12 mouse cellular contexts compared by ENCODE assay signal in genomic region chr8:47737120-47737519, GRCm38 (mm10). TPM values are rescaled to one million over a fixed set of nuclear protein-coding genes. Genes with fewer than 3 reads are reported as not detected.
A peak's percentile ranks its signal among the peaks of the same experiment; 100 is the strongest.
DNase-seq lines count a peak whose midpoint lies in the region; ATAC-seq and TF ChIP-seq lines count a peak whose summit lies in the region.
"Had no signal": no experiment of that assay in that cellular context is flagged by ENCODE, and none has a peak within 500 bp of the region (broad histone marks: within the 10 kb centered on the region; RNA-seq: fewer than 3 reads in every experiment).

No protein-coding gene starts in this region.

- no peaks in the 10 kb centered on the region for H3K27me3 ChIP-seq in heart, adult 2 months (ENCODE audit: control insufficient read depth, insufficient read depth, low read length)
- H3K27me3 ChIP-seq in forebrain, embryonic 16.5 days (replicated peaks; ENCODE audit: control insufficient read depth, insufficient read depth, low read length) = no peaks in the 10 kb centered on the region
- no peaks in the 10 kb centered on the region for H3K27me3 ChIP-seq in midbrain, embryonic 16.5 days (ENCODE audit: control insufficient read depth, insufficient read depth, low read depth, low read length)
- H3K27me3 ChIP-seq: liver, embryonic 13.5 days had no signal

- H3K79me2 ChIP-seq in heart, adult 2 months (replicated peaks; ENCODE audit: control insufficient read depth, insufficient read depth, low read length) = no peaks in the 10 kb centered on the region

- TF ChIP-seq EP300 in heart, adult 2 months (IDR thresholded peaks at IDR 0.05; ENCODE audit: insufficient read depth, low read depth, low read length) = no peak

- peak in 1 of 2 experiments; percentile 9 for DNase-seq in heart, adult 2 months
- DNase-seq in heart, adult 8-10 months (ENCODE audit: low spot score) = no peak
- DNase-seq in embryo, embryonic 10 days (ENCODE audit: low spot score) = peak; percentile 57
- DNase-seq in mesoderm, embryonic 11.5 days (ENCODE audit: low read depth, low spot score) = peak; percentile 60
- DNase-seq in liver = no peak
- DNase-seq: kidney, adult 18-20 months; liver, embryonic 13.5 days; lung, postnatal 14 days; right cerebral cortex, postnatal 14 days had no signal

- H3K4me1 ChIP-seq in heart, adult 2 months (ENCODE audit: control insufficient read depth, insufficient read depth, low read length) = no peaks in the 10 kb centered on the region
- H3K4me1 ChIP-seq in forebrain, embryonic 16.5 days (replicated peaks; ENCODE audit: control insufficient read depth, insufficient read depth, low read length) = peaks cover 2% of the 10 kb centered on the region; the same call in 1 of the 2 replicates
- H3K4me1 ChIP-seq in midbrain, embryonic 16.5 days (ENCODE audit: control insufficient read depth, insufficient read depth, low read length) = no peaks in the 10 kb centered on the region
- H3K4me1 ChIP-seq: liver, embryonic 13.5 days had no signal

- peak; percentile 49 for ATAC-seq in forebrain, embryonic 16.5 days
- no peak for ATAC-seq in midbrain, embryonic 16.5 days
- ATAC-seq: Patski had no signal

- 0 out of 2 replicates have a peak, but pooled peaks have one; percentile 3 for TF ChIP-seq CTCF in heart, adult 2 months (IDR thresholded peaks at IDR 0.05)

- intact Hi-C loops in heart, adult 2 months (cut with DNase I) = no loop called here

- no peak overlapping the region for H3K27ac ChIP-seq in heart, adult 2 months
- H3K27ac ChIP-seq in forebrain, embryonic 16.5 days (ENCODE audit: low read length) = no peak overlapping the region
- H3K27ac ChIP-seq in midbrain, embryonic 16.5 days (ENCODE audit: low read length) = no peak overlapping the region
- H3K27ac ChIP-seq: liver, embryonic 13.5 days had no signal

- no peak overlapping the region for H3K4me2 ChIP-seq in forebrain, embryonic 16.5 days (ENCODE audit: low read length)
- no peak overlapping the region for H3K4me2 ChIP-seq in midbrain, embryonic 16.5 days (ENCODE audit: low read length)
- H3K4me2 ChIP-seq: liver, embryonic 13.5 days had no signal

- WGBS in heart, adult 2 months = 44% methylated on average over 7 of the region's 7 CpGs
- 60% methylated on average over 7 of the region's 7 CpGs for WGBS in forebrain, embryonic 16.5 days
- 59% methylated on average over 7 of the region's 7 CpGs for WGBS in midbrain, embryonic 16.5 days

- H3K9me3 ChIP-seq in forebrain, embryonic 16.5 days (ENCODE audit: control insufficient read depth, low read length) = no peaks in the 10 kb centered on the region
- no peaks in the 10 kb centered on the region for H3K9me3 ChIP-seq in midbrain, embryonic 16.5 days (replicated peaks; ENCODE audit: control insufficient read depth, low read length, poor library complexity, severe bottlenecking)
- H3K9me3 ChIP-seq: liver, embryonic 13.5 days had no signal

- no peak overlapping the region for H3K4me3 ChIP-seq in heart, adult 2 months
- H3K4me3 ChIP-seq in forebrain, embryonic 16.5 days (replicated peaks; ENCODE audit: low read length) = no peak overlapping the region
- H3K4me3 ChIP-seq in midbrain, embryonic 16.5 days (ENCODE audit: low read depth, low read length) = no peak overlapping the region
- H3K4me3 ChIP-seq: liver, embryonic 13.5 days had no signal

- H3K9ac ChIP-seq in heart, adult 2 months (ENCODE audit: low read depth, low read length) = no peak overlapping the region
- no peak overlapping the region for H3K9ac ChIP-seq in forebrain, embryonic 16.5 days (replicated peaks; ENCODE audit: low read depth, low read length)
- H3K9ac ChIP-seq in midbrain, embryonic 16.5 days (ENCODE audit: low read depth, low read length) = no peak overlapping the region; the same call in 1 of the 2 replicates
- H3K9ac ChIP-seq: liver, embryonic 13.5 days had no signal

- no peaks in the 10 kb centered on the region for H3K36me3 ChIP-seq in heart, adult 2 months (ENCODE audit: control insufficient read depth, insufficient read depth, low read length)
- H3K36me3 ChIP-seq in forebrain, embryonic 16.5 days (ENCODE audit: control insufficient read depth, insufficient read depth) = no peaks in the 10 kb centered on the region
- H3K36me3 ChIP-seq in midbrain, embryonic 16.5 days (ENCODE audit: control insufficient read depth, insufficient read depth, low read length) = no peaks in the 10 kb centered on the region
- H3K36me3 ChIP-seq: liver, embryonic 13.5 days had no signal

- no peak for TF ChIP-seq POLR2A in heart, adult 2 months (IDR thresholded peaks at IDR 0.05; ENCODE audit: insufficient read depth, low read depth, low read length)

RNA-seq across cellular contexts. Expression of gene Cdkn2aip, which starts 23.4 kb away (rescaled TPM):
- total RNA-seq in heart, adult 2 months (2021) = 1 to 10 TPM; 7.9 to 8.5 TPM
- polyA plus RNA-seq in heart, adult 2 months (2012; rRNA removed) = 3.2 and 3.9 TPM in 2 replicates
- total RNA-seq in heart, adult 8-10 months (2022) = 1 to 10 TPM; 7.8 to 8.7 (median 8.6) TPM
- polyA plus RNA-seq in forebrain, embryonic 16.5 days (2015; fragmentation: Nextera tagmentation; extraction: Ambion mirVana) = 44.4 and 52.2 TPM in 2 replicates
- polyA plus RNA-seq in midbrain, embryonic 16.5 days (2015; fragmentation: Nextera tagmentation; extraction: Ambion mirVana) = 32.7 and 39.0 TPM in 2 replicates

Comparison
In these comparisons a context has a peak if more than half of its experiments do, and no peak if none do; other contexts are left out.
1. DNase-seq: peak in embryo, embryonic 10 days (single experiment) and mesoderm, embryonic 11.5 days (single experiment); none in heart, adult 8-10 months (single experiment) and liver (single experiment).